Mouse (Mus musculus) heart, postnatal 10 days (tissue): Measurements from ENCODE around the gene Olfr50. TPM values are rescaled to one million over a fixed set of nuclear protein-coding genes. Genes with fewer than 3 reads are reported as not detected.

ENCODE experiments used
- DNase-seq, 2 experiments: peaks; one replicate each; pipeline ENCODE4 v3.0.0; 2021
- intact Hi-C: fragments of 180-260 bp; cut with DNase I; formaldehyde crosslinking; loops from one replicate; pipeline ENCODE4 v1.15.1; 2025
- total RNA-seq, 2 experiments: library from RNA; stranded (reverse); gene quantifications; 2 replicates each; pipeline ENCODE4 v1.2.3; 2021

The Olfr50 gene
- total RNA-seq, result not detected

GRCm38 (mm10) chr2:36790238-36790637, at the start of gene Olfr50:
TSS of gene Olfr50 (plus strand) at chr2:36790538.
- no peak for DNase-seq
- intact Hi-C loops, result no loop called here

DNA sequence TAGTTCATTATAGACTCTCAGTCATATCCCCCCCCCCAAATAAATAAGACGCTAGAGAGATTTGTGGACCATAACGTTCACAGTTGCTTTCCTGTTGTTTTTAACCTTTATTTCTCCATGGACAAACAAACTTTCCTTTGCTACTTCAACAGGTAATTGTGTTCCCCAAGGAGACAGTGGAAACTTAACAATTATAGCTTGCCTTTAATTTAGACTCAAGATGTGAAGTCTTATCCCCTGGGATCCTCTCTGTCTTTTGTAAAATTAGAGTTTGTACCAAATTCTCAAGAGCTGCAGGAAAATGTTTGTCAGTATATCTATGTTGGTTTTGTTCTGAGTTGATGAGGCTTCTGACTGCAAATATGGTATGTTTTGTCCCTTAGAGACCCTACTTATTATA, 6.4 kb upstream of the Olfr50 start, which contains the start of gene Olfr348:
TSS of gene Olfr348 (plus strand) at position 301 of the 400 bp plus-strand sequence.
- intact Hi-C loops, result no loop called here
- DNase-seq, result no peak

GRCm38 (mm10) chr2:36816932-36817331, 26.6 kb downstream of the Olfr50 start, which contains the start of gene Olfr3:
TSS of gene Olfr3 (minus strand) at chr2:36817032.
- intact Hi-C loops, result no loop called here
- DNase-seq, result no peak

- DNase-seq, result no peak
- intact Hi-C loops, result no loop called here
Observed at GRCm38 (mm10) chr2:36846010-36846409, 55.7 kb downstream of the Olfr50 start, which contains the start of gene Olfr350. TSS of gene Olfr350 (plus strand) at chr2:36846310.

Other genes with a start within 250 kb of the Olfr50 start
- not detected for gene Olfr344, start 223.9 kb upstream of the Olfr50 start, total RNA-seq
- gene Olfr345, start 150.5 kb upstream of the Olfr50 start, total RNA-seq, result not detected
- not detected for gene Olfr346, start 104.8 kb upstream of the Olfr50 start, total RNA-seq
- not detected for gene Olfr347, start 58.6 kb upstream of the Olfr50 start, total RNA-seq
- not detected for gene Olfr348, start 6.3 kb upstream of the Olfr50 start, total RNA-seq
- not detected for gene Olfr3, start 26.5 kb downstream of the Olfr50 start, total RNA-seq
- not detected for gene Olfr350, start 55.8 kb downstream of the Olfr50 start, total RNA-seq
- not detected for gene Olfr351, start 72.1 kb downstream of the Olfr50 start, total RNA-seq
- gene Olfr352, start 77.9 kb downstream of the Olfr50 start, total RNA-seq, result not detected
- gene Olfr353, start 102.4 kb downstream of the Olfr50 start, total RNA-seq, result not detected
- not detected for gene Olfr354, start 115.1 kb downstream of the Olfr50 start, total RNA-seq
- gene Olfr355, start 138.4 kb downstream of the Olfr50 start, total RNA-seq, result not detected
- gene Olfr356, start 146.6 kb downstream of the Olfr50 start, total RNA-seq, result not detected
- gene Olfr357, start 203.3 kb downstream of the Olfr50 start, total RNA-seq, result not detected
- gene Olfr358, start 218.8 kb downstream of the Olfr50 start, total RNA-seq, result not detected